Mouse (Mus musculus) cerebellum, adult 2 months (tissue): Measurements from ENCODE around the gene Mif.

Experiments
- CTCF ChIP-seq: fragments of 200-500 bp; IDR thresholded peaks from 2 replicates; pipeline ENCODE4 v1.5.1; 2011; ENCODE audit warnings: low read depth, mild to moderate bottlenecking, control low read depth, low read length, moderate library complexity, borderline replicate concordance; ENCODE audit not compliant: insufficient read depth
- POLR2A ChIP-seq: fragments of 200-500 bp; IDR thresholded peaks from 2 replicates; pipeline ENCODE4 v1.6.1; 2011; ENCODE audit warnings: low read length, control low read depth, borderline replicate concordance; ENCODE audit not compliant: insufficient read depth

- TF ChIP-seq CTCF, result no peak
- TF ChIP-seq POLR2A, result no peak
Measured at GRCm38 (mm10) chr10:75855416-75855981, 4.5 kb downstream of the Mif start.
